Mouse (Mus musculus): ENCODE data around the gene Cul9. TPM values are rescaled to one million over a fixed set of nuclear protein-coding genes. Genes with fewer than 3 reads are reported as not detected.

Cul9 gene
- 3.8 and 3.9 TPM in 2 replicates for polyA plus RNA-seq (2014; fragmentation: Nextera tagmentation; extraction: Ambion mirVana)

GRCm38 (mm10) chr17:46545813-46546564 is at the start of gene Cul9:
Gene Cul9 (minus strand): TSS chr17:46546388.
- H3K27me3 ChIP-seq (replicated peaks; ENCODE audit: control insufficient read depth, insufficient read depth, low read length) = no peaks in the 10 kb centered on the region
- no peaks in the 10 kb centered on the region for H3K9me3 ChIP-seq (ENCODE audit: control insufficient read depth, low read length)
- peak within 1 kb of the TSS; percentile 53 for H3K4me3 ChIP-seq (ENCODE audit: low read depth, low read length)
- WGBS = 3% methylated on average over 49 of the region's 49 CpGs
- H3K4me2 ChIP-seq (ENCODE audit: low read length) = peak within 1 kb of the TSS; percentile 85
- H3K27ac ChIP-seq (ENCODE audit: low read depth) = no peak within 1 kb of the TSS
- ATAC-seq (replicated peaks; ENCODE audit: low FRiP score, low TSS enrichment, low read depth) (peak; percentile 23; the same call in 1 of the 2 replicates), DNase-seq (ENCODE audit: low spot score) (peak; percentile 76)
- peaks cover 36% of the 10 kb centered on the region for H3K36me3 ChIP-seq (ENCODE audit: control insufficient read depth, insufficient read depth, low read length)
- peak within 1 kb of the TSS; percentile 57 for H3K9ac ChIP-seq (ENCODE audit: low read length)
- peaks cover 14% of the 10 kb centered on the region; the same call in 1 of the 2 replicates for H3K4me1 ChIP-seq (replicated peaks; ENCODE audit: control insufficient read depth, insufficient read depth, low read length)

- no peak overlapping the region for H3K9ac ChIP-seq (ENCODE audit: low read length)
- H3K27ac ChIP-seq (ENCODE audit: low read depth) = peak overlapping the region; percentile 67
- H3K4me1 ChIP-seq (replicated peaks; ENCODE audit: control insufficient read depth, insufficient read depth, low read length) = peaks cover 13% of the 10 kb centered on the region
- H3K9me3 ChIP-seq (ENCODE audit: control insufficient read depth, low read length) = no peaks in the 10 kb centered on the region
- no peak for ATAC-seq (replicated peaks; ENCODE audit: low FRiP score, low TSS enrichment, low read depth)
- no peaks in the 10 kb centered on the region for H3K27me3 ChIP-seq (replicated peaks; ENCODE audit: control insufficient read depth, insufficient read depth, low read length)
- H3K4me2 ChIP-seq (ENCODE audit: low read length) = no peak overlapping the region
- DNase-seq (ENCODE audit: low spot score) = no peak
- WGBS = 77% methylated on average over 6 of the region's 6 CpGs
- H3K4me3 ChIP-seq (ENCODE audit: low read depth, low read length) = no peak overlapping the region
- H3K36me3 ChIP-seq (ENCODE audit: control insufficient read depth, insufficient read depth, low read length) = peaks cover 10% of the 10 kb centered on the region
Observed at GRCm38 (mm10) chr17:46595336-46595735, 49.1 kb upstream of the Cul9 start.

GRCm38 (mm10) chr17:46594606-46595005 is 48.4 kb upstream of the Cul9 start:
- H3K9ac ChIP-seq (ENCODE audit: low read length) = no peak overlapping the region
- ATAC-seq (replicated peaks; ENCODE audit: low FRiP score, low TSS enrichment, low read depth) (peak; percentile 41; the same call in 1 of the 2 replicates), DNase-seq (ENCODE audit: low spot score) (peak; percentile 66)
- peaks cover 16% of the 10 kb centered on the region for H3K36me3 ChIP-seq (ENCODE audit: control insufficient read depth, insufficient read depth, low read length)
- H3K4me1 ChIP-seq (replicated peaks; ENCODE audit: control insufficient read depth, insufficient read depth, low read length) = peaks cover 13% of the 10 kb centered on the region
- WGBS = 22% methylated on average over 9 of the region's 9 CpGs
- no peak overlapping the region for H3K4me3 ChIP-seq (ENCODE audit: low read depth, low read length)
- no peak overlapping the region for H3K4me2 ChIP-seq (ENCODE audit: low read length)
- no peaks in the 10 kb centered on the region for H3K9me3 ChIP-seq (ENCODE audit: control insufficient read depth, low read length)
- peak overlapping the region; percentile 67; the same call in 1 of the 2 replicates for H3K27ac ChIP-seq (ENCODE audit: low read depth)
- H3K27me3 ChIP-seq (replicated peaks; ENCODE audit: control insufficient read depth, insufficient read depth, low read length) = no peaks in the 10 kb centered on the region

- WGBS = 96% methylated on average over 4 of the region's 4 CpGs
- DNase-seq (ENCODE audit: low spot score) (no peak), ATAC-seq (replicated peaks; ENCODE audit: low FRiP score, low TSS enrichment, low read depth) (no peak)
- H3K27ac ChIP-seq (ENCODE audit: low read depth) = no peak overlapping the region
- peaks cover 30% of the 10 kb centered on the region for H3K36me3 ChIP-seq (ENCODE audit: control insufficient read depth, insufficient read depth, low read length)
- no peak overlapping the region for H3K4me2 ChIP-seq (ENCODE audit: low read length)
- H3K4me1 ChIP-seq (replicated peaks; ENCODE audit: control insufficient read depth, insufficient read depth, low read length) = peaks cover 13% of the 10 kb centered on the region
- no peak overlapping the region for H3K4me3 ChIP-seq (ENCODE audit: low read depth, low read length)
- H3K9ac ChIP-seq (ENCODE audit: low read length) = no peak overlapping the region
- no peaks in the 10 kb centered on the region for H3K27me3 ChIP-seq (replicated peaks; ENCODE audit: control insufficient read depth, insufficient read depth, low read length)
- no peaks in the 10 kb centered on the region for H3K9me3 ChIP-seq (ENCODE audit: control insufficient read depth, low read length)
Observed at GRCm38 (mm10) chr17:46593124-46593523, 46.9 kb upstream of the Cul9 start.

DNA sequence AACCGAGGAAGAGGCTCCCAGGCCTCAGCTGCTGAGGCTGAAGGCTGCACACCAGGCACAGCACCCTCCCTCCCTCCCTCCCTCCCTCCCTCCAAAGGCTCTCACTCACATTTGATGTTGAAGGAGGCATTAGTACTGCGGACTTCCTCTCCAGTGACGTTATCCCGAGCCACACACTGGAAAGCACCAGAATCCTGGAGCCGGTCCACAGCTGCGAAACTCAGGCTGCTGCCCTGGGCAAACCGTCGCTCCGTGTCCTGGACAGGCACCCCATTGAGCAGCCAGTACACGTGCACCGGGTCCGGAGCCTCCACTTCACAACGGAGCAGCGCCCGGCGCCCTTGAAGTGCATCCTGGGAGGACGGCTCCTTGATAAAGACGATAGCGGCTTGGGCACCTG is 45.2 kb upstream of the Cul9 start:
- 83% methylated on average over 19 of the region's 19 CpGs for WGBS
- Histone ChIP-seq H3K36me3 (ENCODE audit: control insufficient read depth, insufficient read depth, low read length) (peaks cover 42% of the 10 kb centered on the region), H3K27me3 (replicated peaks; ENCODE audit: control insufficient read depth, insufficient read depth, low read length) (no peaks in the 10 kb centered on the region), H3K4me3 (ENCODE audit: low read depth, low read length) (no peak overlapping the region), H3K9ac (ENCODE audit: low read length) (no peak overlapping the region), H3K27ac (ENCODE audit: low read depth) (no peak overlapping the region), H3K9me3 (ENCODE audit: control insufficient read depth, low read length) (no peaks in the 10 kb centered on the region), H3K4me2 (ENCODE audit: low read length) (no peak overlapping the region), H3K4me1 (replicated peaks; ENCODE audit: control insufficient read depth, insufficient read depth, low read length) (peaks cover 13% of the 10 kb centered on the region)
- ATAC-seq (replicated peaks; ENCODE audit: low FRiP score, low TSS enrichment, low read depth) (no peak), DNase-seq (ENCODE audit: low spot score) (no peak)

- no peak overlapping the region for H3K4me2 ChIP-seq (ENCODE audit: low read length)
- DNase-seq (ENCODE audit: low spot score) (no peak), ATAC-seq (replicated peaks; ENCODE audit: low FRiP score, low TSS enrichment, low read depth) (no peak)
- no peak overlapping the region for H3K4me3 ChIP-seq (ENCODE audit: low read depth, low read length)
- H3K9ac ChIP-seq (ENCODE audit: low read length) = no peak overlapping the region
- H3K27ac ChIP-seq (ENCODE audit: low read depth) = no peak overlapping the region
- H3K9me3 ChIP-seq (ENCODE audit: control insufficient read depth, low read length) = no peaks in the 10 kb centered on the region
- peaks cover 52% of the 10 kb centered on the region for H3K36me3 ChIP-seq (ENCODE audit: control insufficient read depth, insufficient read depth, low read length)
- 73% methylated on average over 7 of the region's 7 CpGs for WGBS
- H3K4me1 ChIP-seq (replicated peaks; ENCODE audit: control insufficient read depth, insufficient read depth, low read length) = peaks cover 11% of the 10 kb centered on the region
- H3K27me3 ChIP-seq (replicated peaks; ENCODE audit: control insufficient read depth, insufficient read depth, low read length) = no peaks in the 10 kb centered on the region
Observed at GRCm38 (mm10) chr17:46590439-46590838, 44.3 kb upstream of the Cul9 start.

- Histone ChIP-seq H3K4me1 (replicated peaks; ENCODE audit: control insufficient read depth, insufficient read depth, low read length) (peaks cover 5% of the 10 kb centered on the region; the same call in 1 of the 2 replicates), H3K9me3 (ENCODE audit: control insufficient read depth, low read length) (no peaks in the 10 kb centered on the region), H3K4me3 (ENCODE audit: low read depth, low read length) (no peak overlapping the region), H3K27ac (ENCODE audit: low read depth) (no peak overlapping the region), H3K27me3 (replicated peaks; ENCODE audit: control insufficient read depth, insufficient read depth, low read length) (no peaks in the 10 kb centered on the region), H3K9ac (ENCODE audit: low read length) (no peak overlapping the region), H3K36me3 (ENCODE audit: control insufficient read depth, insufficient read depth, low read length) (peaks cover 58% of the 10 kb centered on the region), H3K4me2 (ENCODE audit: low read length) (no peak overlapping the region)
- WGBS = 90% methylated on average over 16 of the region's 16 CpGs
- DNase-seq (ENCODE audit: low spot score) = no peak
- ATAC-seq (replicated peaks; ENCODE audit: low FRiP score, low TSS enrichment, low read depth) = no peak
Observed at GRCm38 (mm10) chr17:46589635-46590314, 43.6 kb upstream of the Cul9 start.

- Histone ChIP-seq H3K4me1 (replicated peaks; ENCODE audit: control insufficient read depth, insufficient read depth, low read length) (no peaks in the 10 kb centered on the region), H3K4me3 (ENCODE audit: low read depth, low read length) (no peak overlapping the region), H3K27ac (ENCODE audit: low read depth) (no peak overlapping the region), H3K27me3 (replicated peaks; ENCODE audit: control insufficient read depth, insufficient read depth, low read length) (no peaks in the 10 kb centered on the region), H3K36me3 (ENCODE audit: control insufficient read depth, insufficient read depth, low read length) (peaks cover 61% of the 10 kb centered on the region), H3K4me2 (ENCODE audit: low read length) (no peak overlapping the region), H3K9me3 (ENCODE audit: control insufficient read depth, low read length) (no peaks in the 10 kb centered on the region), H3K9ac (ENCODE audit: low read length) (no peak overlapping the region)
- ATAC-seq (replicated peaks; ENCODE audit: low FRiP score, low TSS enrichment, low read depth) (no peak), DNase-seq (ENCODE audit: low spot score) (no peak)
- WGBS = 94% methylated on average over 6 of the region's 6 CpGs
Observed at GRCm38 (mm10) chr17:46588913-46589312, 42.7 kb upstream of the Cul9 start.

Measured in intestine, embryonic 14.5 days (tissue).